10 mouse cellular contexts compared by ENCODE assay signal in genomic region chr9:49658381-49658856, GRCm38 (mm10).
A peak's percentile ranks its signal among the peaks of the same experiment; 100 is the strongest.
DNase-seq lines count a peak whose midpoint lies in the region; ATAC-seq lines count a peak whose summit lies in the region.
"Had no signal": no experiment of that assay in that cellular context is flagged by ENCODE, and none has a peak within 500 bp of the region (broad histone marks: within the 10 kb centered on the region; RNA-seq: fewer than 3 reads in every experiment).

No protein-coding gene starts in this region.

- ATAC-seq in midbrain, embryonic 14.5 days (ENCODE audit: low FRiP score, low TSS enrichment), result no peak
- no peak for ATAC-seq in midbrain, embryonic 13.5 days
- ATAC-seq in frontal cortex, adult (ENCODE audit: low TSS enrichment), result peak; percentile 35; the same call in 1 of the 2 replicates
- no peak for ATAC-seq in heart, embryonic 12.5 days (ENCODE audit: insufficient number of reproducible peaks, low FRiP score)

- no peak overlapping the region for H3K4me2 ChIP-seq in midbrain, embryonic 14.5 days (ENCODE audit: low read length)
- H3K4me2 ChIP-seq in midbrain, embryonic 13.5 days (replicated peaks), result no peak overlapping the region
- H3K4me2 ChIP-seq in heart, embryonic 12.5 days, result no peak overlapping the region
- H3K4me2 ChIP-seq: embryonic facial prominence, embryonic 15.5 days; liver, embryonic 15.5 days had no signal

- peaks cover 8% of the 10 kb centered on the region; the same call in 1 of the 2 replicates for H3K4me1 ChIP-seq in midbrain, embryonic 14.5 days (ENCODE audit: control insufficient read depth, insufficient read depth, low read length)
- H3K4me1 ChIP-seq in midbrain, embryonic 13.5 days (replicated peaks), result peaks cover 27% of the 10 kb centered on the region
- H3K4me1 ChIP-seq in heart, embryonic 12.5 days (replicated peaks), result peaks cover 3% of the 10 kb centered on the region; the same call in 1 of the 2 replicates
- H3K4me1 ChIP-seq: liver, embryonic 15.5 days had no signal

- H3K9me3 ChIP-seq in midbrain, embryonic 14.5 days (ENCODE audit: control insufficient read depth, low read length), result no peaks in the 10 kb centered on the region
- no peaks in the 10 kb centered on the region for H3K9me3 ChIP-seq in midbrain, embryonic 13.5 days
- H3K9me3 ChIP-seq in heart, embryonic 12.5 days (replicated peaks), result no peaks in the 10 kb centered on the region
- H3K9me3 ChIP-seq: embryonic facial prominence, embryonic 15.5 days; liver, embryonic 15.5 days had no signal

- no peak for DNase-seq in midbrain, embryonic 14.5 days
- DNase-seq in cerebellum, adult 11-12 months, result peak; percentile 51
- peak; percentile 81 for DNase-seq in right cerebral cortex, postnatal 10 days (ENCODE audit: low spot score in 2 of 2)
- no peak for DNase-seq in testis, postnatal 10 days (ENCODE audit: low spot score)
- DNase-seq: heart, postnatal 36 days had no signal

- H3K27ac ChIP-seq in midbrain, embryonic 14.5 days (replicated peaks; ENCODE audit: low read depth, low read length), result peak overlapping the region; percentile 41; the same call in 1 of the 2 replicates
- H3K27ac ChIP-seq in midbrain, embryonic 13.5 days, result no peak overlapping the region
- no peak overlapping the region for H3K27ac ChIP-seq in heart, embryonic 12.5 days (ENCODE audit: poor library complexity, severe bottlenecking)
- H3K27ac ChIP-seq: embryonic facial prominence, embryonic 15.5 days; liver, embryonic 15.5 days had no signal

- 87% methylated on average over 4 of the region's 4 CpGs for WGBS in midbrain, embryonic 14.5 days
- 72% methylated on average over 4 of the region's 4 CpGs for WGBS in midbrain, embryonic 13.5 days
- WGBS in heart, embryonic 12.5 days, result 85% methylated on average over 4 of the region's 4 CpGs

- no peak overlapping the region for H3K9ac ChIP-seq in midbrain, embryonic 14.5 days (replicated peaks; ENCODE audit: low read length)
- no peak overlapping the region for H3K9ac ChIP-seq in midbrain, embryonic 13.5 days (replicated peaks)
- H3K9ac ChIP-seq in heart, embryonic 12.5 days, result no peak overlapping the region
- H3K9ac ChIP-seq: embryonic facial prominence, embryonic 15.5 days; liver, embryonic 15.5 days had no signal

- H3K36me3 ChIP-seq in midbrain, embryonic 14.5 days (ENCODE audit: control insufficient read depth, insufficient read depth, low read length), result 0 out of 2 replicates have a peak, but pooled peaks cover 2% of the 10 kb centered on the region
- H3K36me3 ChIP-seq in midbrain, embryonic 13.5 days, result peaks cover 3% of the 10 kb centered on the region; the same call in 1 of the 2 replicates
- H3K36me3 ChIP-seq in heart, embryonic 12.5 days, result no peaks in the 10 kb centered on the region
- H3K36me3 ChIP-seq: embryonic facial prominence, embryonic 15.5 days; liver, embryonic 15.5 days had no signal

- no peaks in the 10 kb centered on the region for H3K27me3 ChIP-seq in midbrain, embryonic 14.5 days (ENCODE audit: control insufficient read depth, insufficient read depth, low read length)
- no peaks in the 10 kb centered on the region for H3K27me3 ChIP-seq in midbrain, embryonic 13.5 days
- H3K27me3 ChIP-seq in heart, embryonic 12.5 days (replicated peaks), result no peaks in the 10 kb centered on the region
- H3K27me3 ChIP-seq: embryonic facial prominence, embryonic 15.5 days; liver, embryonic 15.5 days had no signal

- H3K4me3 ChIP-seq in midbrain, embryonic 14.5 days (replicated peaks; ENCODE audit: low read depth, low read length), result no peak overlapping the region
- H3K4me3 ChIP-seq in midbrain, embryonic 13.5 days (replicated peaks), result no peak overlapping the region
- no peak overlapping the region for H3K4me3 ChIP-seq in heart, embryonic 12.5 days
- H3K4me3 ChIP-seq: embryonic facial prominence, embryonic 15.5 days; liver, embryonic 15.5 days had no signal

Comparison
In these comparisons a context has a peak if more than half of its experiments do, and no peak if none do; other contexts are left out.
1. DNase-seq: peak in cerebellum, adult 11-12 months (single experiment) and right cerebral cortex, postnatal 10 days (2 of 2); none in midbrain, embryonic 14.5 days (single experiment) and testis, postnatal 10 days (single experiment).